Comparison of ENCODE assay signal across 8 mouse cellular contexts in genomic region chr3:127446173-127446572, GRCm38 (mm10). TPM values are rescaled to one million over a fixed set of nuclear protein-coding genes. Genes with fewer than 3 reads are reported as not detected.
A peak's percentile ranks its signal among the peaks of the same experiment; 100 is the strongest.
DNase-seq lines count a peak whose midpoint lies in the region; ATAC-seq and TF ChIP-seq lines count a peak whose summit lies in the region.

No protein-coding gene starts in this region.

- no peaks in the 10 kb centered on the region for H3K27me3 ChIP-seq in kidney, adult 2 months (replicated peaks; ENCODE audit: control insufficient read depth, insufficient read depth, low read length)
- H3K27me3 ChIP-seq in kidney, embryonic 15.5 days, result no peaks in the 10 kb centered on the region
- H3K27me3 ChIP-seq in cerebellum, adult 2 months (ENCODE audit: control insufficient read depth, insufficient read depth, low read length), result no peaks in the 10 kb centered on the region
- H3K27me3 ChIP-seq in hindbrain, embryonic 16.5 days (replicated peaks; ENCODE audit: control insufficient read depth, insufficient read depth, low read length), result no peaks in the 10 kb centered on the region
- H3K27me3 ChIP-seq in limb, embryonic 10.5 days (ENCODE audit: low read depth, poor library complexity, severe bottlenecking), result no peaks in the 10 kb centered on the region
- no peaks in the 10 kb centered on the region for H3K27me3 ChIP-seq in midbrain, embryonic 14.5 days (ENCODE audit: control insufficient read depth, insufficient read depth, low read length)
- no peaks in the 10 kb centered on the region for H3K27me3 ChIP-seq in stomach, embryonic 15.5 days (replicated peaks)

- peak; percentile 57 for TF ChIP-seq CTCF in kidney, adult 2 months (conservative IDR thresholded peaks at IDR 0.05; ENCODE audit: insufficient read depth, insufficient read length, low read depth, low read length)
- peak; percentile 65 for TF ChIP-seq CTCF in cerebellum, adult 2 months (IDR thresholded peaks at IDR 0.05; ENCODE audit: borderline replicate concordance, insufficient read depth, low read depth, low read length)

- no peak overlapping the region for H3K9ac ChIP-seq in kidney, embryonic 15.5 days
- H3K9ac ChIP-seq in hindbrain, embryonic 16.5 days (ENCODE audit: low read depth, low read length), result no peak overlapping the region
- no peak overlapping the region for H3K9ac ChIP-seq in midbrain, embryonic 14.5 days (replicated peaks; ENCODE audit: low read length)
- H3K9ac ChIP-seq in stomach, embryonic 15.5 days, result no peak overlapping the region

- no peaks in the 10 kb centered on the region for H3K4me1 ChIP-seq in kidney, adult 2 months (ENCODE audit: control insufficient read depth, insufficient read depth, low read length)
- no peaks in the 10 kb centered on the region for H3K4me1 ChIP-seq in kidney, embryonic 15.5 days
- H3K4me1 ChIP-seq in cerebellum, adult 2 months (ENCODE audit: control insufficient read depth, insufficient read depth, low read length), result no peaks in the 10 kb centered on the region
- no peaks in the 10 kb centered on the region for H3K4me1 ChIP-seq in hindbrain, embryonic 16.5 days (ENCODE audit: control insufficient read depth, insufficient read depth, low read depth, low read length)
- no peaks in the 10 kb centered on the region for H3K4me1 ChIP-seq in limb, embryonic 10.5 days
- no peaks in the 10 kb centered on the region for H3K4me1 ChIP-seq in midbrain, embryonic 14.5 days (ENCODE audit: control insufficient read depth, insufficient read depth, low read length)
- H3K4me1 ChIP-seq in stomach, embryonic 15.5 days, result no peaks in the 10 kb centered on the region

- 40% methylated on average over 5 of the region's 5 CpGs for WGBS in kidney, adult 2 months
- WGBS in kidney, embryonic 15.5 days, result 47% methylated on average over 5 of the region's 5 CpGs
- 41% methylated on average over 5 of the region's 5 CpGs for WGBS in cerebellum, adult 2 months
- 44% methylated on average over 5 of the region's 5 CpGs for WGBS in hindbrain, embryonic 16.5 days
- 40% methylated on average over 5 of the region's 5 CpGs for WGBS in limb, embryonic 10.5 days
- WGBS in midbrain, embryonic 14.5 days, result 60% methylated on average over 5 of the region's 5 CpGs
- WGBS in stomach, embryonic 15.5 days, result 43% methylated on average over 5 of the region's 5 CpGs

- no peaks in the 10 kb centered on the region for H3K36me3 ChIP-seq in kidney, adult 2 months (ENCODE audit: control insufficient read depth, insufficient read depth, low read length)
- no peaks in the 10 kb centered on the region for H3K36me3 ChIP-seq in kidney, embryonic 15.5 days
- no peaks in the 10 kb centered on the region for H3K36me3 ChIP-seq in hindbrain, embryonic 16.5 days (ENCODE audit: control insufficient read depth, insufficient read depth, low read length)
- no peaks in the 10 kb centered on the region for H3K36me3 ChIP-seq in limb, embryonic 10.5 days
- H3K36me3 ChIP-seq in midbrain, embryonic 14.5 days (ENCODE audit: control insufficient read depth, insufficient read depth, low read length), result no peaks in the 10 kb centered on the region
- no peaks in the 10 kb centered on the region for H3K36me3 ChIP-seq in stomach, embryonic 15.5 days

- H3K4me3 ChIP-seq in kidney, adult 2 months (ENCODE audit: insufficient read depth, low read depth, low read length), result no peak overlapping the region
- no peak overlapping the region for H3K4me3 ChIP-seq in kidney, embryonic 15.5 days (replicated peaks)
- no peak overlapping the region for H3K4me3 ChIP-seq in cerebellum, adult 2 months (replicated peaks; ENCODE audit: insufficient read depth, low read depth, low read length)
- H3K4me3 ChIP-seq in hindbrain, embryonic 16.5 days (ENCODE audit: low read length), result no peak overlapping the region
- no peak overlapping the region for H3K4me3 ChIP-seq in limb, embryonic 10.5 days
- no peak overlapping the region for H3K4me3 ChIP-seq in midbrain, embryonic 14.5 days (replicated peaks; ENCODE audit: low read depth, low read length)
- no peak overlapping the region for H3K4me3 ChIP-seq in stomach, embryonic 15.5 days (replicated peaks)

- H3K4me2 ChIP-seq in kidney, embryonic 15.5 days, result no peak overlapping the region
- H3K4me2 ChIP-seq in hindbrain, embryonic 16.5 days (ENCODE audit: low read length), result no peak overlapping the region
- H3K4me2 ChIP-seq in midbrain, embryonic 14.5 days (ENCODE audit: low read length), result no peak overlapping the region
- H3K4me2 ChIP-seq in stomach, embryonic 15.5 days, result no peak overlapping the region

- H3K9me3 ChIP-seq in kidney, embryonic 15.5 days (replicated peaks), result no peaks in the 10 kb centered on the region
- H3K9me3 ChIP-seq in hindbrain, embryonic 16.5 days (ENCODE audit: control insufficient read depth, low read length), result no peaks in the 10 kb centered on the region
- H3K9me3 ChIP-seq in limb, embryonic 10.5 days (replicated peaks), result no peaks in the 10 kb centered on the region
- no peaks in the 10 kb centered on the region for H3K9me3 ChIP-seq in midbrain, embryonic 14.5 days (ENCODE audit: control insufficient read depth, low read length)
- H3K9me3 ChIP-seq in stomach, embryonic 15.5 days, result no peaks in the 10 kb centered on the region

- ATAC-seq in kidney, embryonic 15.5 days (replicated peaks; ENCODE audit: low FRiP score), result no peak
- ATAC-seq in frontal cortex, adult (ENCODE audit: low TSS enrichment), result peak; percentile 97
- ATAC-seq in hindbrain, embryonic 16.5 days, result peak; percentile 90
- no peak; the same call in 1 of the 2 replicates for ATAC-seq in midbrain, embryonic 14.5 days (ENCODE audit: low FRiP score, low TSS enrichment)
- ATAC-seq in stomach, embryonic 15.5 days (ENCODE audit: insufficient read depth, low FRiP score, low read depth), result 0 out of 2 replicates have a peak, but pooled peaks have one; percentile 14

- DNase-seq in kidney, adult 2 months, result peak; percentile 19
- DNase-seq in cerebellum, adult 2 months, result peak; percentile 41 to 44
- peak; percentile 80 for DNase-seq in limb, embryonic 10.5 days (ENCODE audit: low spot score)
- peak; percentile 83 for DNase-seq in midbrain, embryonic 14.5 days

- no peak overlapping the region for H3K27ac ChIP-seq in kidney, adult 2 months (ENCODE audit: insufficient read depth, low read depth, low read length)
- H3K27ac ChIP-seq in kidney, embryonic 15.5 days, result no peak overlapping the region
- H3K27ac ChIP-seq in cerebellum, adult 2 months (ENCODE audit: insufficient read depth, low read length), result no peak overlapping the region
- H3K27ac ChIP-seq in hindbrain, embryonic 16.5 days (ENCODE audit: low read depth, low read length), result no peak overlapping the region
- no peak overlapping the region for H3K27ac ChIP-seq in limb, embryonic 10.5 days
- no peak overlapping the region for H3K27ac ChIP-seq in midbrain, embryonic 14.5 days (replicated peaks; ENCODE audit: low read depth, low read length)
- no peak overlapping the region for H3K27ac ChIP-seq in stomach, embryonic 15.5 days

- TF ChIP-seq POLR2A in kidney, adult 2 months (IDR thresholded peaks at IDR 0.05; ENCODE audit: low read depth, low read length), result no peak
- TF ChIP-seq POLR2A in cerebellum, adult 2 months (IDR thresholded peaks at IDR 0.05; ENCODE audit: borderline replicate concordance, insufficient read depth, low read length), result no peak

RNA-seq across cellular contexts. Expression of gene Ank2, which starts 53.0 kb away (rescaled TPM):
- polyA plus RNA-seq in kidney, adult 2 months (2012; rRNA removed), result 3.9 and 5.7 TPM in 2 replicates
- polyA plus RNA-seq in kidney, embryonic 15.5 days (2015; fragmentation: Nextera tagmentation; extraction: Ambion mirVana), result 11.1 and 12.2 TPM in 2 replicates
- 446 and 457 TPM in 2 replicates for polyA plus RNA-seq in cerebellum, adult 2 months (2012; rRNA removed)
- 148 and 169 TPM in 2 replicates for polyA plus RNA-seq in hindbrain, embryonic 16.5 days (2015; fragmentation: Nextera tagmentation; extraction: Ambion mirVana)
- 12.1 and 15.3 TPM in 2 replicates for polyA plus RNA-seq in limb, embryonic 10.5 days (2016; fragmentation: Nextera tagmentation; extraction: Ambion mirVana)
- polyA plus RNA-seq in midbrain, embryonic 14.5 days (2014; fragmentation: Nextera tagmentation; extraction: Ambion mirVana), result 195 and 211 TPM in 2 replicates
- polyA plus RNA-seq in stomach, embryonic 15.5 days (2015; fragmentation: Nextera tagmentation; extraction: Ambion mirVana), result 32.0 and 32.2 TPM in 2 replicates

Comparison
In these comparisons a context has a peak if more than half of its experiments do, and no peak if none do; other contexts are left out.
1. DNase-seq: peak in every context shown above with its lines; median percentile 83 in midbrain, embryonic 14.5 days; 80 in limb, embryonic 10.5 days; 42 in cerebellum, adult 2 months; 19 in kidney, adult 2 months.
2. ATAC-seq: peak in frontal cortex, adult (single experiment), hindbrain, embryonic 16.5 days (single experiment) and stomach, embryonic 15.5 days (single experiment); none in kidney, embryonic 15.5 days (single experiment) and midbrain, embryonic 14.5 days (single experiment).